Mouse (Mus musculus): ENCODE measurements around the gene Svs6.
"Not testable (repeated sequence)": the region's sequence is repeated elsewhere in the genome, so short reads cannot be mapped to it uniquely, and the experiment has no call there.

GRCm38 (mm10) chr2:164316451-164316850 lies at the start of gene Svs6:
- not testable (repeated sequence) for TF ChIP-seq CTCF (IDR thresholded peaks at IDR 0.05; ENCODE audit: low read depth, low read length); POLR2A (IDR thresholded peaks at IDR 0.05; ENCODE audit: insufficient read depth, low read length)

All from ES-Bruce4 (cell line).